Mouse (Mus musculus) CH12.LX (cell line): ENCODE measurements around the gene Khk. TPM values are rescaled to one million over a fixed set of nuclear protein-coding genes. Genes with fewer than 3 reads are reported as not detected.

Experiments used
- polyA plus RNA-seq: library from polyadenylated mRNA; unstranded; fragments of >175 nt; gene quantifications from 2 replicates; pipeline ENCODE4 v1.2.1, GENCODE M21; 2012; ENCODE audit warnings: low read depth; ENCODE audit not compliant: insufficient read length
- total RNA-seq, 2 experiments: library from RNA; depleted of rRNA; stranded (reverse); fragments of 300-350 nt in 1 of 2; fragments of >200 nt in 1 of 2; gene quantifications; 2 replicates each; pipeline ENCODE4 v1.2.3; 2012 to 2014

The Khk gene
- total and polyA plus RNA-seq, 3 experiments, result 2.5 to 5.7 (median 3.7) TPM

Other genes with a start within 250 kb of the Khk start
- 0.21 TPM in 1 of 2 replicates, not detected in the other for gene Dpysl5, start 209.9 kb upstream of the Khk start, total RNA-seq (2012; rRNA removed)
- gene Dpysl5, start 209.9 kb upstream of the Khk start, total RNA-seq (2014; rRNA removed), result not detected in 2 replicates
- not detected in 2 replicates for gene Dpysl5, start 209.9 kb upstream of the Khk start, polyA plus RNA-seq
- gene Mapre3, start 106.8 kb upstream of the Khk start, total RNA-seq (2012; rRNA removed), result 1.3 and 1.6 TPM in 2 replicates
- 0.28 and 0.30 TPM in 2 replicates for gene Mapre3, start 106.8 kb upstream of the Khk start, total RNA-seq (2014; rRNA removed)
- gene Mapre3, start 106.8 kb upstream of the Khk start, polyA plus RNA-seq, result 1.5 and 2.3 TPM in 2 replicates
- 31.9 and 36.7 TPM in 2 replicates for gene Tmem214, start 53.4 kb upstream of the Khk start, total RNA-seq (2012; rRNA removed)
- gene Tmem214, start 53.4 kb upstream of the Khk start, total RNA-seq (2014; rRNA removed), result 25.2 and 28.3 TPM in 2 replicates
- gene Tmem214, start 53.4 kb upstream of the Khk start, polyA plus RNA-seq, result 28.0 and 35.3 TPM in 2 replicates
- gene Agbl5, start 32.7 kb upstream of the Khk start, total RNA-seq (2012; rRNA removed), result 8.0 and 9.3 TPM in 2 replicates
- 3.5 and 4.1 TPM in 2 replicates for gene Agbl5, start 32.7 kb upstream of the Khk start, total RNA-seq (2014; rRNA removed)
- gene Agbl5, start 32.7 kb upstream of the Khk start, polyA plus RNA-seq, result 8.4 and 11.6 TPM in 2 replicates
- gene Ost4, start 13.6 kb upstream of the Khk start, total RNA-seq (2012; rRNA removed), result 181 and 244 TPM in 2 replicates
- gene Ost4, start 13.6 kb upstream of the Khk start, total RNA-seq (2014; rRNA removed), result 221 and 263 TPM in 2 replicates
- gene Ost4, start 13.6 kb upstream of the Khk start, polyA plus RNA-seq, result 312 and 330 TPM in 2 replicates
- gene Emilin1, start 8.0 kb upstream of the Khk start, total RNA-seq (2012; rRNA removed), result 0.34 TPM in 2 replicates
- gene Emilin1, start 8.0 kb upstream of the Khk start, total RNA-seq (2014; rRNA removed), result 0.05 and 0.11 TPM in 2 replicates
- 0.33 and 0.63 TPM in 2 replicates for gene Emilin1, start 8.0 kb upstream of the Khk start, polyA plus RNA-seq
- gene Cgref1, start 24.2 kb downstream of the Khk start, total RNA-seq (2012; rRNA removed), result not detected in 2 replicates
- gene Cgref1, start 24.2 kb downstream of the Khk start, total RNA-seq (2014; rRNA removed), result not detected in 2 replicates
- not detected in 2 replicates for gene Cgref1, start 24.2 kb downstream of the Khk start, polyA plus RNA-seq
- 96.5 and 99.8 TPM in 2 replicates for gene Preb, start 38.9 kb downstream of the Khk start, total RNA-seq (2012; rRNA removed)
- gene Preb, start 38.9 kb downstream of the Khk start, total RNA-seq (2014; rRNA removed), result 70.9 and 87.3 TPM in 2 replicates
- gene Preb, start 38.9 kb downstream of the Khk start, polyA plus RNA-seq, result 143 and 145 TPM in 2 replicates
- gene Tcf23, start 47.2 kb downstream of the Khk start, total RNA-seq (2012; rRNA removed), result not detected in 2 replicates
- not detected in 2 replicates for gene Tcf23, start 47.2 kb downstream of the Khk start, total RNA-seq (2014; rRNA removed)
- gene Tcf23, start 47.2 kb downstream of the Khk start, polyA plus RNA-seq, result not detected in 2 replicates
- gene Atraid, start 126.9 kb downstream of the Khk start, total RNA-seq (2012; rRNA removed), result 48.8 and 58.0 TPM in 2 replicates
- gene Atraid, start 126.9 kb downstream of the Khk start, total RNA-seq (2014; rRNA removed), result 88.7 TPM in 2 replicates
- gene Atraid, start 126.9 kb downstream of the Khk start, polyA plus RNA-seq, result 52.7 and 60.1 TPM in 2 replicates
- gene Slc5a6, start 127.5 kb downstream of the Khk start, total RNA-seq (2012; rRNA removed), result 10.9 and 15.4 TPM in 2 replicates
- gene Slc5a6, start 127.5 kb downstream of the Khk start, total RNA-seq (2014; rRNA removed), result 8.9 and 9.0 TPM in 2 replicates
- 17.1 and 18.6 TPM in 2 replicates for gene Slc5a6, start 127.5 kb downstream of the Khk start, polyA plus RNA-seq
- gene Cad, start 133.3 kb downstream of the Khk start, total RNA-seq (2012; rRNA removed), result 106 and 135 TPM in 2 replicates
- 43.1 and 44.3 TPM in 2 replicates for gene Cad, start 133.3 kb downstream of the Khk start, total RNA-seq (2014; rRNA removed)
- gene Cad, start 133.3 kb downstream of the Khk start, polyA plus RNA-seq, result 108 and 123 TPM in 2 replicates
- gene Dnajc5g, start 184.9 kb downstream of the Khk start, total RNA-seq (2012; rRNA removed), result not detected in 2 replicates
- gene Dnajc5g, start 184.9 kb downstream of the Khk start, total RNA-seq (2014; rRNA removed), result not detected in 2 replicates
- not detected in 2 replicates for gene Dnajc5g, start 184.9 kb downstream of the Khk start, polyA plus RNA-seq
- not detected in 2 replicates for gene Slc30a3, start 186.8 kb downstream of the Khk start, total RNA-seq (2012; rRNA removed)
- not detected in 2 replicates for gene Slc30a3, start 186.8 kb downstream of the Khk start, total RNA-seq (2014; rRNA removed)
- not detected in 2 replicates for gene Slc30a3, start 186.8 kb downstream of the Khk start, polyA plus RNA-seq
- gene Trim54, start 195.3 kb downstream of the Khk start, total RNA-seq (2012; rRNA removed), result not detected in 2 replicates
- gene Trim54, start 195.3 kb downstream of the Khk start, total RNA-seq (2014; rRNA removed), result not detected in 2 replicates
- gene Trim54, start 195.3 kb downstream of the Khk start, polyA plus RNA-seq, result not detected in 2 replicates
- gene Ucn, start 217.4 kb downstream of the Khk start, total RNA-seq (2012; rRNA removed), result not detected in 2 replicates
- gene Ucn, start 217.4 kb downstream of the Khk start, total RNA-seq (2014; rRNA removed), result not detected in 2 replicates
- gene Ucn, start 217.4 kb downstream of the Khk start, polyA plus RNA-seq, result not detected in 2 replicates
- gene Mpv17, start 232.8 kb downstream of the Khk start, total RNA-seq (2012; rRNA removed), result 24.0 and 30.3 TPM in 2 replicates
- 37.6 and 39.7 TPM in 2 replicates for gene Mpv17, start 232.8 kb downstream of the Khk start, total RNA-seq (2014; rRNA removed)
- 32.8 and 40.4 TPM in 2 replicates for gene Mpv17, start 232.8 kb downstream of the Khk start, polyA plus RNA-seq